Mouse (Mus musculus) stomach, embryonic 16.5 days (tissue): ENCODE results near the gene Heatr5b. TPM values are rescaled to one million over a fixed set of nuclear protein-coding genes. Genes with fewer than 3 reads are reported as not detected.

Experiments
- ATAC-seq: fragments of 200-750 bp; cut with Nextera tagmentation; 2 replicates; pipeline ENCODE4 v1.8.0; 2017; ENCODE audit warnings: moderate number of reproducible peaks, moderate TSS enrichment; ENCODE audit not compliant: insufficient read depth, low FRiP score
- H3K27ac ChIP-seq: fragments of 300-500 bp; sonication (generic); 2 replicates; pipeline ENCODE4 v1.5.1; 2014; ENCODE audit warnings: low read length
- H3K27me3 ChIP-seq: fragments of 300-500 bp; sonication (generic); 2 replicates; pipeline ENCODE4 v1.6.1; 2014; ENCODE audit warnings: low read length, control low read depth, mixed read lengths; ENCODE audit not compliant: control insufficient read depth, insufficient read depth
- H3K36me3 ChIP-seq: fragments of 300-500 bp; sonication (generic); 2 replicates; pipeline ENCODE4 v1.6.1; 2014; ENCODE audit warnings: low read length; ENCODE audit not compliant: control insufficient read depth, insufficient read depth
- H3K4me1 ChIP-seq: fragments of 300-500 bp; sonication (generic); 2 replicates; pipeline ENCODE4 v1.6.1; 2014; ENCODE audit warnings: low read length, control low read depth, mixed read lengths; ENCODE audit not compliant: control insufficient read depth, insufficient read depth
- H3K4me2 ChIP-seq: fragments of 300-500 bp; sonication (generic); 2 replicates; pipeline ENCODE4 v1.6.1; 2014; ENCODE audit warnings: low read depth, low read length, mixed read lengths
- H3K4me3 ChIP-seq: fragments of 300-500 bp; sonication (generic); replicated peaks from 2 replicates; pipeline ENCODE4 v1.5.1; 2014; ENCODE audit warnings: mild to moderate bottlenecking, low read length
- H3K9ac ChIP-seq: fragments of 300-500 bp; sonication (generic); 2 replicates; pipeline ENCODE4 v1.6.1; 2014; ENCODE audit warnings: low read length
- H3K9me3 ChIP-seq: fragments of 300-500 bp; sonication (generic); replicated peaks from 2 replicates; pipeline ENCODE4 v1.6.1; 2016; ENCODE audit warnings: low read length, control low read depth; ENCODE audit not compliant: control insufficient read depth
- WGBS: fragments of 180-500 bp; shearing (Covaris S2); extraction: QIAGEN DNeasy Blood & Tissue Kit; methylation state at CpG from one replicate; pipeline ENCODE4 v1.1.7; 2014; 5-methylcytosine and 5-hydroxymethylcytosine counted together
- polyA plus RNA-seq: library from polyadenylated mRNA; unstranded; fragments of >200 nt; fragmentation: Nextera tagmentation; extraction: Ambion mirVana; gene quantifications from 2 replicates; pipeline ENCODE4 v1.2.1, GENCODE M21; 2015

Gene Heatr5b
- polyA plus RNA-seq = 12.0 and 14.0 TPM in 2 replicates

DNA sequence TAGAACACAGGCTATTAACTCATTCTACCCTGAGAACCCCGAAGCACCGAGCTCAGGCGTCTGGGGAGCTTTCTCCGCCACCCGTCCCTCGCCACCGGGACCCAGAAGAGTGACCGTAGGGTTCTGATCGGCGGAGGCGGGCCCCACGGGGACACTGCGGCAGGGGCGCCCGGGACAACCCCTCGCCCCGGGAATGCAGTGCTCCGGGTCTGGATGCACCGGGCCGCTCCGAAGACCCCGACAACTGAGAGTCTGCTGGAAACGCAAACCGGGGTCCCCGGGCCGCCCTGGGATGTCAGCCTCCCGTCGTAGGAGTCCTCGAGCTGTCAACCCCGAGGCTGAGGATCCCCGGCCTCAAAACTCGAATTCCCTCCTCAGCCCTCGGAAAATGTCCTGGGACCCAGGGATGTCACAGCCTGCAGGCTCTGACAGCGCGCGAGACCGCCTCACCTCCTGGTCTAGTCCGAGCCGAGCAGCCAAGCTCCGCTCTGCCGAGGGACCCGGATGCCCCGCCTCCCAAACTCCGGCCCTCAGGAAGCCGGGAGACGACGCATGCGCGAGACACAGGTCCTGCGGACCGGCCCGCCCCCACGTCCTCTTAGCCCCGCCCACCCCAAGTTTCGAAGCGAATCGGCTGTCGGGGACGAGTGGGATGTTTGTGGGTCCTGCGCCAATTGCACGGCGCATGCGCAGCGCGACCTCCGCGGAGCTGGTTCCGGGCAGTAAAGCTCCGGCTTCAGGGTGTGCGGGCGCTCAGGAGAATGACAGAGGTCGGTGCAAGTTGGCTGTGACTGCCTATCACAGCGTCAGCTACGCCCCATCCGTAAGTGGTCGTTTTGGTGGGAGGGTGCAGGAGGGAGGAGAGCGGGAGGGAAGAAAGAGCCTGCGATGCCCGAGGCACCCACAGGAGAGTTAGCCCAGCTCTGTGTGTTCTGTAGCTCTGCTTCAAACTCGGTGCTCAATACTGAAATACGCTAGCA lies at the start of gene Heatr5b, which contains the start of gene Gpatch11:
Gene Heatr5b, minus strand, starts transcription at position 509 of the 980 bp plus-strand sequence.
Gene Gpatch11, plus strand, starts transcription at position 712 of the 980 bp plus-strand sequence.
- H3K9me3 ChIP-seq = no peaks in the 10 kb centered on the region
- H3K27me3 ChIP-seq = no peaks in the 10 kb centered on the region
- peak within 1 kb of the TSS; percentile 84 for H3K27ac ChIP-seq
- peak within 1 kb of the TSS; percentile 75 for H3K4me2 ChIP-seq
- no peaks in the 10 kb centered on the region for H3K36me3 ChIP-seq
- peak within 1 kb of the TSS; percentile 89 for H3K4me3 ChIP-seq
- WGBS = under 1% methylated on average over 79 of the region's 81 CpGs
- peak; percentile 98 for ATAC-seq
- H3K4me1 ChIP-seq = no peaks in the 10 kb centered on the region; the same call in 1 of the 2 replicates
- peak within 1 kb of the TSS; percentile 90 for H3K9ac ChIP-seq

DNA sequence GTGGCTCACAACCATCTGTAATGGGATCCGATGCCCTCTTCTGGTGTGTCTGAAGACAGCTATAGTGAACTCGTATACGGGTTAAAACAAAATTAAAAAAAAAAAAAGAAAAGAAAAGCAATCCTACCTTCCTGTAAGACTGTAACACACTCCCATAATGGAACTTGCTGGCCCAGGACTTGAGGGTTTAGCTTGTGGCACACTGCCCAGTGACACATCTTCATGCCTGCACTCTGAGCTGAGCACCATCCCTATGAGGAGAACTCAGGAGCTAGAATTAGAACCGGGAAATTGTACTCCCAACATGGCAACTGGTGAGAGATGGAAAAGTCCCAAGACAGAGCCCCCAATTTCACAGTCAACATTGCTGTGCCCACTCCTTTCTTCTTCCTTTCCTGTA lies 48.1 kb upstream of the Heatr5b start:
- WGBS = 88% methylated on average over 4 of the region's 4 CpGs
- Histone ChIP-seq H3K36me3 (no peaks in the 10 kb centered on the region), H3K4me1 (peaks cover 5% of the 10 kb centered on the region), H3K27me3 (no peaks in the 10 kb centered on the region), H3K4me2 (no peak overlapping the region), H3K27ac (no peak overlapping the region), H3K9ac (no peak overlapping the region), H3K4me3 (no peak overlapping the region), H3K9me3 (no peaks in the 10 kb centered on the region; the same call in 1 of the 2 replicates)
- no peak for ATAC-seq

DNA sequence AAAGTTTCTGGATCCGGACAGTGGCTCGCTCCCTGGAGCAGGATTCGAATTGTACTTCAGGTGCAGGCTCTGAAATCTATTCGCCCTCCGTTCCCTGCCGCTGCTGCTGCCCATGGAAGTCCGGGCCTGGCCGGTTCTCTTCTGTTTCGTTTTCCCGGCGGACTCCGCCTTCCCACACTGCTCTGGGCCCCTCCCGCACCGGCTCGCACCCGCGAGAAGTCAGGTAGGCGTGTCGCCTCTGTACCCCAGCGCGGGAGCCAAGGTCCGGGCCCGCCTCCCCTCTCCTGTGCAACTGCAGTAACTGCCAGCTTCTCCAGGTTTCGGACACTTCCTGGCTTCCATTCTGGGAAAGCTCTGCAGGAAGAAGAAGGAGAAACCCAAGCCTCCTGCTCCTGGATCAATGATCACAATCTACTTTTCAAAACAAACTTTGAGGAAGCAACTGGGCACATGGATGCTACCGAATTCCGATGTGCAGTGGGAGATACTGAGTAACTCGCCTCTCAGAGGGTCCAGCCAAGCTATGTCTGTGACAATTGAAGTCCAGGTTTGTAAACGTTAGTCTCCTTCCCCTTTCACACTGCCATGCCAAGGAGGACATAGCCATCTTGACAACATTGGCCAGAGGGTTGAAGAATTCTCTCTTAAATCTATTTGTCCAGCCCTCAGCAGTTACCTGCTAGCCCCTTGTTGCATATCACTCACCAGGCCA lies 47.4 kb upstream of the Heatr5b start, which contains the start of gene Eif2ak2:
Gene Eif2ak2, minus strand, starts transcription at position 173 of the 712 bp plus-strand sequence.
- peaks cover 5% of the 10 kb centered on the region for H3K4me1 ChIP-seq
- no peaks in the 10 kb centered on the region; the same call in 1 of the 2 replicates for H3K9me3 ChIP-seq
- peak within 1 kb of the TSS; percentile 61 for H3K4me2 ChIP-seq
- H3K27me3 ChIP-seq = no peaks in the 10 kb centered on the region
- H3K27ac ChIP-seq = peak within 1 kb of the TSS; percentile 64
- no peaks in the 10 kb centered on the region for H3K36me3 ChIP-seq
- peak within 1 kb of the TSS; percentile 77 for H3K9ac ChIP-seq
- peak; percentile 98 for ATAC-seq
- H3K4me3 ChIP-seq = peak within 1 kb of the TSS; percentile 69
- WGBS = under 1% methylated on average over 28 of the region's 28 CpGs

DNA sequence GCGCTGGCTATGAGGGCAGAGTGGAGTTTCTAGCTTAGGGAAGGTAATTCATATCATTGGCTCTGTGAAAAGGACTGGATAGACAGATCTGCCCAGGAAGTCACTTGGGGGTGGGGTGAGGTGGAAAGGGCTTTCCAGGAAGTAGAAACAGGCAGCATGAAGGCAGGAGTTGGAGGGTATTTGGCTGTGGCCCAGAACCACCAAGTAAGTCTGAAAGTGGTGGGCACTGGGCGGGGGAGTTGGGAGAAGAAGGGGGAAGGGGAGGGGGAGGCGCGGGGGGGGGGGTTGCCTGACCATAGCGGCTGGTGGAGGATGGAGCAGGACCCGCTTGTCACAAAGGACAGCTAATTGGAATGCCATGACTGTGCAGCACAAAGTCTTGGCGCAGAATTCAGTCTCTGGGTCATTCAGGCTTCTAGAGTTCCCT lies 46.7 kb upstream of the Heatr5b start:
- peak overlapping the region; percentile 64; the same call in 1 of the 2 replicates for H3K27ac ChIP-seq
- H3K36me3 ChIP-seq = no peaks in the 10 kb centered on the region
- peak overlapping the region; percentile 61 for H3K4me2 ChIP-seq
- peaks cover 5% of the 10 kb centered on the region for H3K4me1 ChIP-seq
- no peaks in the 10 kb centered on the region for H3K27me3 ChIP-seq
- H3K9ac ChIP-seq = peak overlapping the region; percentile 77
- no peaks in the 10 kb centered on the region; the same call in 1 of the 2 replicates for H3K9me3 ChIP-seq
- WGBS = 9% methylated on average over 5 of the region's 7 CpGs
- H3K4me3 ChIP-seq = peak overlapping the region; percentile 69
- peak; percentile 51; the same call in 1 of the 2 replicates for ATAC-seq

DNA sequence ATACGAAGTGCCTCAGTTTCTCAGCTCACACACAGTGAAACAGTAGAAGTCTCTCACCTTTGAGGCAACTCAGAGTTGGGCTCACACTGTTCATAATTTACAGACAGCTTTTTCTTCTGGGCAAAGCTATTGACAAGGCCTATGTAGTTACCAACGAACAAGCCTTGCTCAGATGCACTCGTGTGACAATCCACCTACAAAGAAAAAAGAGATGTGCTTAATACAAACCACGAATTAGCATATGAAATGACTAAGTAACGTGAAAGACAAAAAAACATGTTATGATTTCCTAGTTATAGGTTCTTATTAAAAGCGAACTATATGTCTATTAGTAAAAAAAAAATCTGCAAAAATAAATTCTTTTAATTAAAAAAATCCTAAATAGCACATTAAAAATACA lies 38.7 kb upstream of the Heatr5b start:
- Histone ChIP-seq H3K4me1 (no peaks in the 10 kb centered on the region), H3K9me3 (no peaks in the 10 kb centered on the region), H3K27ac (no peak overlapping the region), H3K4me3 (no peak overlapping the region), H3K36me3 (peaks cover 2% of the 10 kb centered on the region; the same call in 1 of the 2 replicates), H3K27me3 (no peaks in the 10 kb centered on the region), H3K9ac (no peak overlapping the region), H3K4me2 (no peak overlapping the region)
- WGBS = 91% methylated on average over 6 of the region's 6 CpGs
- ATAC-seq = no peak

DNA sequence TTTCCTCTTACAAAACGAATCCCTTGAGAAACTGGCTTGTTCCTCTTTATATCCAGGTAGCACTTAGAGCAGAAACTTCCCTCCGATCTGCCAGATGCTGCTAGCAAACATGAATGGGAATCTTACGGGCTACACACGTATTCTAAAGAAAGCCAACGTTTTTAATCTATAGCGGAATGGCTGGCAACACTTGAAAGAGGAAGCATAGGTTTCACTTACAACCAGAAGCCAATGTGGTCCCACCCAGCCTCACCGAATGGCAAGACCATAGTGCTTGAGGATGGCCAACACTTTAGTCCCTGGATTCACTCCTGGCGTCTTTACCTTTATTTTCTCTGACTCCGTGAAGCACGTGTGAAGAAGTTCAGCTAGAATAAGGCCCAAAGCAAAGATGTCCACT lies 21.1 kb upstream of the Heatr5b start:
- Histone ChIP-seq H3K9me3 (no peaks in the 10 kb centered on the region), H3K4me2 (no peak overlapping the region), H3K4me3 (no peak overlapping the region), H3K27me3 (no peaks in the 10 kb centered on the region), H3K36me3 (no peaks in the 10 kb centered on the region), H3K4me1 (no peaks in the 10 kb centered on the region), H3K9ac (no peak overlapping the region), H3K27ac (no peak overlapping the region)
- 83% methylated on average over 10 of the region's 10 CpGs for WGBS
- ATAC-seq = no peak

DNA sequence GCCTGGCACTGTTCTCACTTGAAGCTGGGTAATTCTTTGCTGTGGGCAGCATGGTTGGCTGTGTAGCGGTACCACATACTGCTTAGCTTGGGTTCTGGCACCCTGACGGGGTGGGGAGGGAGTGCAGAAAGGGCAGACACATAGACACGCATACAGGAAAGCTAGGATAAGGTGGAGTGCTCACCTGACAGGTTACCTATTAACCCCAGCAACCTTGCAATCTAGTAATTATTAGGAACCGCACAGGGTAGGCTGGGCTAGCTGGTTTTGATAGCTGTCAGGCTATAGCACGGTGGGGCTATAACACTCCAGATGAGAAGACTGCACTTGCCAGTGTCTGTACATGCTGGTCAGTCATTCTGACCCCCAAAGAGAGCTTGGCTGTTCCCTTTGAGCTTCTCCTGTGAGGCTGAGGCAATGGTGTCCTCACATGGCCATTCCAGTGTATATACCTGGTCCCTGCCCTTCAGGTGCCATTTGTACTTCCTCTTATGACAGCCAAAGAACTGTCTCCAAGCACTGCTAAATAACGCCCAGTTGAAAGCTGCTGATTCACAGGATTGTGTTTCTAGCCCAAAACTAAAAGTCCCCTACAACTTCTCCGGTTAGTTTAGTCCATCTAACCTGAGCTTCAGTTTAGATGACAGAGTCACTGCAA lies 7.2 kb upstream of the Heatr5b start:
- Histone ChIP-seq H3K9ac (no peak overlapping the region), H3K27me3 (no peaks in the 10 kb centered on the region), H3K9me3 (no peaks in the 10 kb centered on the region), H3K27ac (no peak overlapping the region), H3K4me1 (no peaks in the 10 kb centered on the region), H3K4me3 (no peak overlapping the region), H3K36me3 (peaks cover 13% of the 10 kb centered on the region; the same call in 1 of the 2 replicates), H3K4me2 (no peak overlapping the region)
- no peak; the same call in 1 of the 2 replicates for ATAC-seq
- WGBS = 84% methylated on average over 7 of the region's 7 CpGs

DNA sequence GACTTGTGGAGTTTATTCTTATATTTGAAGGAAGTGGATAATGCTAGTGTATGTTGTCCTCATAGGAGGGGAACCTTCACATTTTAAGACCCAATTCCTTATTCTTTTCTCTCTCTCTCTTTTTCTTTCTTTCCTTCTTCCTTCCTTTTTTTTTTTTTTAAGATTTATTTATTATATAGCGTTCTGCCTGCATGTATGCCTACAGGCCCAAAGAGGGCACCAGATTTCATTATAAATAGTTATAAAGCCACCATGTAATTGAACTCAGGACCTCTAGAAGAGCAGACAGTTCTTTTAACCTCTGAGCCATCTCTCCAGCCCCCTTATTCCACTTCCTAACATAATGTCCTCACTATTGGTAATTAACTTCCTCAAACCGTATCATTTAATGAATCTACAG lies 892 bp upstream of the Heatr5b start:
- H3K9me3 ChIP-seq = no peaks in the 10 kb centered on the region
- H3K9ac ChIP-seq = peak overlapping the region; percentile 75
- H3K27me3 ChIP-seq = no peaks in the 10 kb centered on the region
- H3K36me3 ChIP-seq = 0 out of 2 replicates have a peak, but pooled peaks cover 2% of the 10 kb centered on the region
- peak overlapping the region; percentile 84 for H3K27ac ChIP-seq
- peak overlapping the region; percentile 75 for H3K4me2 ChIP-seq
- no peaks in the 10 kb centered on the region; the same call in 1 of the 2 replicates for H3K4me1 ChIP-seq
- ATAC-seq = no peak
- 22% methylated on average over 2 of the region's 2 CpGs for WGBS
- peak overlapping the region; percentile 89 for H3K4me3 ChIP-seq
